Mouse (Mus musculus): ENCODE results near the gene Man1a2. TPM values are rescaled to one million over a fixed set of nuclear protein-coding genes. Genes with fewer than 3 reads are reported as not detected.
A peak's percentile ranks its signal among the peaks of the same experiment; 100 is the strongest.

The Man1a2 gene
- polyA plus RNA-seq, 1 experiment from 2014 or later: 68.7 TPM

DNA sequence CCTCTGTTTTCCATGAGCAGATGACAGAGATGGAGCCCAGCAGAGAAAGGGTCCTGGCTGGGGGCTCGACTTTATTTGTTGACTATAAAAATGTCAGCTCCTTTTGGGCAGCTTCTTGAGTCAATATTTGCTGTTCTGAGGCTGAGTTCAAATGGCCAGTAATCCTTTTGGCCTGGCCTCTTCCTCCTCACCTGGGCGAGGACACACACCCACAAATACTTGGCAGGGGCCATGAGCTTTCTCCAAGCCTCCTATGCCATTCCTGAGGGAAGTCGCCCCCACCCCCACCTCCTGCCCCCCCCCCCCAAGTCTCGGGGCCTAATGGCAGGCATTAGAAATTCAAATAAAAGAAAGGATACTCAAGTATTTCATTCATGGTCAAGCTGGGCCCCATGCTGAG is 149.4 kb downstream of the Man1a2 start:
- Histone ChIP-seq H3K4me1 (replicated peaks; ENCODE audit: control insufficient read depth, insufficient read depth) (no peaks in the 10 kb centered on the region; the same call in 1 of the 2 replicates), H3K4me3 (ENCODE audit: low read depth, low read length) (no peak overlapping the region), H3K36me3 (ENCODE audit: control insufficient read depth, insufficient read depth, low read length) (no peaks in the 10 kb centered on the region), H3K9ac (ENCODE audit: low read length) (no peak overlapping the region), H3K4me2 (replicated peaks; ENCODE audit: low read depth) (no peak overlapping the region), H3K27me3 (ENCODE audit: control insufficient read depth, insufficient read depth, low read length) (no peaks in the 10 kb centered on the region), H3K9me3 (ENCODE audit: control insufficient read depth, low read length) (no peaks in the 10 kb centered on the region), H3K27ac (replicated peaks) (no peak overlapping the region)
- peak; percentile 38; the same call in 1 of the 2 replicates for ATAC-seq (ENCODE audit: low FRiP score, low TSS enrichment)
- 50% methylated on average over 4 of the region's 4 CpGs for WGBS
- no peak for DNase-seq (ENCODE audit: low spot score)
- TF ChIP-seq EP300 (optimal IDR thresholded peaks at IDR 0.05) (no peak), CTCF (IDR thresholded peaks at IDR 0.05; ENCODE audit: low read depth) (no peak)

DNA sequence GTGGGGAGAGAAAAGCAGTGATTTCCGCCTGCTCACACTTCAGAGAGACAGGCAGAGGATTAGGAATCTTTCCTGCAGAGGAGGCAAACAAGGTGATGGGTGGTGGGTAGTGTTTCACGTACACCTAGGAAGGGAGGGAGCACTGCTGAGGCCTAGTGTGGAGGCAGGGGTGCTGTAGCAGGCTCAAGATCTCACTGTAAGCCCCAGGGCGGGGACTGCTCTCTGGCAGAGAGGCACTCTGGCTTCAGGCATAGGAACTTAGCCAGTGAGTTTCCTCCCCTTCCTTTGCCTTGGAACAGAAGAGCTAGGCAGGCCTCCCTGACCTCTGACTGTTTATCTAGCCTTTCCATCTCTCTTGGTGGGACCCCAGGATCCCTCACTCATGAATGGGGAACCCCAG is 150.0 kb downstream of the Man1a2 start:
- Histone ChIP-seq H3K27ac (replicated peaks) (no peak overlapping the region), H3K4me3 (ENCODE audit: low read depth, low read length) (no peak overlapping the region), H3K9me3 (ENCODE audit: control insufficient read depth, low read length) (no peaks in the 10 kb centered on the region), H3K4me2 (replicated peaks; ENCODE audit: low read depth) (no peak overlapping the region), H3K36me3 (ENCODE audit: control insufficient read depth, insufficient read depth, low read length) (no peaks in the 10 kb centered on the region), H3K27me3 (ENCODE audit: control insufficient read depth, insufficient read depth, low read length) (no peaks in the 10 kb centered on the region), H3K9ac (ENCODE audit: low read length) (no peak overlapping the region), H3K4me1 (replicated peaks; ENCODE audit: control insufficient read depth, insufficient read depth) (no peaks in the 10 kb centered on the region; the same call in 1 of the 2 replicates)
- ATAC-seq (ENCODE audit: low FRiP score, low TSS enrichment): no peak
- DNase-seq (ENCODE audit: low spot score): no peak
- WGBS: 43% methylated on average over 3 of the region's 3 CpGs
- TF ChIP-seq CTCF (IDR thresholded peaks at IDR 0.05; ENCODE audit: low read depth) (no peak), EP300 (optimal IDR thresholded peaks at IDR 0.05) (no peak)

DNA sequence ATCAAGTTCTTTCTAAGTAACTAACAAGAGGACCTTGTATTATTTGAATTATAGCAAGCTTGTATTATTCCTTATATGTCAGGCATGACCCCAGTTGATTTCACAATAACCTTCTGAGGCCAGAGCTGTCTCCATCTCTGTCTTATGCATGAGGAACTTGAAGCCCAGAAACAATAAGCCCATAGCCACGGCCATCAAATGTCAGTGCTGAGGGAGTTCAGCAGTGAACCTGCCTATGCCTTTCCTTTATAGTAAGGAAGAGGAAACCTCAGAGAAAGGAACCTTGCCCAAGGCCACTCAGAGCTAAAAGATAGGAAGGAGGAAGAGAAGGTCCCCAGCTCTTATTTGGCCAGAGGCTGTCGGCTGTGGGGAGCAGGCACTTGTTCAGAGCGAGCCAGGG is 150.9 kb downstream of the Man1a2 start:
- no peak for TF ChIP-seq CTCF (IDR thresholded peaks at IDR 0.05; ENCODE audit: low read depth)
- TF ChIP-seq EP300 (optimal IDR thresholded peaks at IDR 0.05): no peak
- H3K4me2 ChIP-seq (replicated peaks; ENCODE audit: low read depth): no peak overlapping the region
- no peaks in the 10 kb centered on the region for H3K27me3 ChIP-seq (ENCODE audit: control insufficient read depth, insufficient read depth, low read length)
- WGBS: 74% methylated on average over 3 of the region's 3 CpGs
- H3K27ac ChIP-seq (replicated peaks): no peak overlapping the region
- H3K9ac ChIP-seq (ENCODE audit: low read length): no peak overlapping the region
- ATAC-seq (ENCODE audit: low FRiP score, low TSS enrichment) (no peak), DNase-seq (ENCODE audit: low spot score) (no peak)
- H3K9me3 ChIP-seq (ENCODE audit: control insufficient read depth, low read length): no peaks in the 10 kb centered on the region
- no peaks in the 10 kb centered on the region for H3K36me3 ChIP-seq (ENCODE audit: control insufficient read depth, insufficient read depth, low read length)
- no peak overlapping the region for H3K4me3 ChIP-seq (ENCODE audit: low read depth, low read length)
- H3K4me1 ChIP-seq (replicated peaks; ENCODE audit: control insufficient read depth, insufficient read depth): no peaks in the 10 kb centered on the region; the same call in 1 of the 2 replicates

DNA sequence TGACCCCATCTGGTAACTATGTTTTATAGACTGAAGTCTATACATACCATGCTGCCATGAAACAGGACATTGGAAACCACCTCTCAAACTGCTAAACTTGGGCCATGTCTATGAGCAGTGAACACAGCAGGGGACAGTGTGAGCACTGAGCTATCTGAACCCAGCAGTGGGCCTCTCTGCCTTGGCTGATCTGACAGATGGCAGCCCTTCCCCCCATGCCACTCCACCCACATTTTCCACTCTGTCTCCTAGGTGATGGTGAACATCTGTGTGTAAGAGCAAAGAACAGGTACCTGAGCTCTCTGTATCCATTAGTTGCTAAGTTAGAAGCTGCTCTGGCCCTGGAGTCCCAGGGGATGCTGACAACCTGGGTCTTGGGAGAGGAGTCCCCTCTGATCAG is 151.9 kb downstream of the Man1a2 start:
- H3K36me3 ChIP-seq (ENCODE audit: control insufficient read depth, insufficient read depth, low read length): no peaks in the 10 kb centered on the region
- no peak overlapping the region for H3K9ac ChIP-seq (ENCODE audit: low read length)
- H3K27ac ChIP-seq (replicated peaks): no peak overlapping the region
- H3K27me3 ChIP-seq (ENCODE audit: control insufficient read depth, insufficient read depth, low read length): no peaks in the 10 kb centered on the region
- H3K9me3 ChIP-seq (ENCODE audit: control insufficient read depth, low read length): no peaks in the 10 kb centered on the region
- no peak for ATAC-seq (ENCODE audit: low FRiP score, low TSS enrichment)
- TF ChIP-seq EP300 (optimal IDR thresholded peaks at IDR 0.05): no peak
- no peak for TF ChIP-seq CTCF (IDR thresholded peaks at IDR 0.05; ENCODE audit: low read depth)
- H3K4me3 ChIP-seq (ENCODE audit: low read depth, low read length): no peak overlapping the region
- H3K4me2 ChIP-seq (replicated peaks; ENCODE audit: low read depth): no peak overlapping the region
- no peaks in the 10 kb centered on the region; the same call in 1 of the 2 replicates for H3K4me1 ChIP-seq (replicated peaks; ENCODE audit: control insufficient read depth, insufficient read depth)
- DNase-seq (ENCODE audit: low spot score): no peak

DNA sequence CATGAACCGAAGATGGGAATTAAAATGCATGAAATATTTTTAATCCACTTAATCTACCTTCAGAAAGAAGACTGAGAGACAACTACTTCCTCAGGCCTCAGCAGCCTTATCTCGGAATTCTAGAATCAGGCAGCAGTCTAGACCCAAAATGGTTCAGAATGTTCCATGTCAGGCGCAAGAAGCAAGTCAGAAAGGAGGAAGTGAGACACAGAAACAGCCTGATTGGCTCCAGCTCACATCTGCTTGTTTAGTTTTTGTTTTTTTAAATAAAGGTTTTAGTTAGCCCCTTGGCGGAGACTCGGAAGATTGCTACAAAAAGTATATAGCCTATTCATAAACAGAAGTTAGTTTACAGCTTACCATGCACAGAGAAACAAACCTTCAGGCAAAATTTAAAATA is 154.4 kb downstream of the Man1a2 start:
- Histone ChIP-seq H3K27ac (replicated peaks) (no peak overlapping the region), H3K4me3 (ENCODE audit: low read depth, low read length) (no peak overlapping the region), H3K9me3 (ENCODE audit: control insufficient read depth, low read length) (no peaks in the 10 kb centered on the region), H3K4me1 (replicated peaks; ENCODE audit: control insufficient read depth, insufficient read depth) (no peaks in the 10 kb centered on the region; the same call in 1 of the 2 replicates), H3K4me2 (replicated peaks; ENCODE audit: low read depth) (no peak overlapping the region), H3K27me3 (ENCODE audit: control insufficient read depth, insufficient read depth, low read length) (no peaks in the 10 kb centered on the region), H3K9ac (ENCODE audit: low read length) (no peak overlapping the region), H3K36me3 (ENCODE audit: control insufficient read depth, insufficient read depth, low read length) (no peaks in the 10 kb centered on the region)
- DNase-seq (ENCODE audit: low spot score): no peak
- WGBS: 87% methylated on average over 5 of the region's 5 CpGs
- TF ChIP-seq CTCF (IDR thresholded peaks at IDR 0.05; ENCODE audit: low read depth) (no peak), EP300 (optimal IDR thresholded peaks at IDR 0.05) (no peak)
- ATAC-seq (ENCODE audit: low FRiP score, low TSS enrichment): no peak

DNA sequence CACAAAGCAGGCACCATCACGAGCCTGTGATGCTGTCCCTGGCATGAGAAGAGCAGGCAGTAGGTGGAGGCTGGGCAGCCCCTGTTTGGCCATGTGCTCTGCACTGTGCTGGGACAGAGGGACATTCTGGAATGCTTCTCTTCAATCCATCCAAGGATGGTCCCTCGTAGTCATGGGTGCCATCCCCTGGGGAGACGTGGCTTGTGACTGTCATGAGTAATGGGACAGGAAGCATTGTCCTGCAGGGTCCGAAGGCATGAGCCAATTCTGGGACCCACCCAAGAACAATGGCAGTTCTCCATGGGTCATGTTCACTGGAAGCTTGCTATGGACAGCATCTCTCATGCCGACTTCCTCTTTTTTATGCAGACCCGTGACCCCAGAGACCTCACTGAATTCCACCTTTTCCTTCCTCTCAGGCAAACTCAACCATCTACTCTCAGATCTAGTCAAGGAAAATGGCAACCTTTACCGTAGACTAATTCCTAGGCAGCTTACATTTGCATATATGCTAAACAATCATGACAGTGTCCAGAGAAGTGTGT is 155.0 kb downstream of the Man1a2 start:
- no peak for ATAC-seq (ENCODE audit: low FRiP score, low TSS enrichment)
- Histone ChIP-seq H3K27ac (replicated peaks) (no peak overlapping the region), H3K4me2 (replicated peaks; ENCODE audit: low read depth) (no peak overlapping the region), H3K9me3 (ENCODE audit: control insufficient read depth, low read length) (no peaks in the 10 kb centered on the region), H3K9ac (ENCODE audit: low read length) (no peak overlapping the region), H3K4me1 (replicated peaks; ENCODE audit: control insufficient read depth, insufficient read depth) (no peaks in the 10 kb centered on the region), H3K36me3 (ENCODE audit: control insufficient read depth, insufficient read depth, low read length) (no peaks in the 10 kb centered on the region), H3K4me3 (ENCODE audit: low read depth, low read length) (no peak overlapping the region), H3K27me3 (ENCODE audit: control insufficient read depth, insufficient read depth, low read length) (no peaks in the 10 kb centered on the region)
- DNase-seq (ENCODE audit: low spot score): no peak
- WGBS: 76% methylated on average over 7 of the region's 7 CpGs
- TF ChIP-seq CTCF (IDR thresholded peaks at IDR 0.05; ENCODE audit: low read depth): no peak
- TF ChIP-seq EP300 (optimal IDR thresholded peaks at IDR 0.05): no peak
